Mouse (Mus musculus) frontal cortex, adult (tissue): Measurements from ENCODE around the gene Cfap58.

ENCODE experiments used
- ATAC-seq: cut with Nextera tagmentation; 2 replicates; pipeline ENCODE4 v1.9.2; 2017; ENCODE audit warnings: mild to moderate bottlenecking, moderate library complexity, mixed read lengths; ENCODE audit not compliant: low TSS enrichment

Cfap58 gene

DNA sequence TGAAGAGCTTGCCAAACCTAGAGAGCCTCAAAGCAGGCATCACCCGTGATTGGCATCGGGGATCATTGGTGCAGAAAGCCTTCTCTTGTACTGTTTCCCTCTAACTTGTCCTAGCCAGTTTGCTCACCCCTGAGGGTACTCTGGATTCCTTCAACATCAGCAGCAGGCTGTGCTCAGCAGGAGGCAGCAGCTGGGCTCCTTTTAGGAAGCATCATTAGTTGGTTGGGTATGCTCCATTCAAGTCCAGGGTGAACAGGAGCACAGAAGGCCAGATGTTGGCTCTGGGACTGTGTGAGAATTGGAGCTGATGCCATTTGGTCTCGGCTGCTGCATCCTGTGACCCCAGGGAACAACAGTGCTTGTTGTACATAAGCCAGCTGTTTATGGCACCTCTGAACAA, 142.2 kb downstream of the Cfap58 start:
- ATAC-seq, result no peak

DNA sequence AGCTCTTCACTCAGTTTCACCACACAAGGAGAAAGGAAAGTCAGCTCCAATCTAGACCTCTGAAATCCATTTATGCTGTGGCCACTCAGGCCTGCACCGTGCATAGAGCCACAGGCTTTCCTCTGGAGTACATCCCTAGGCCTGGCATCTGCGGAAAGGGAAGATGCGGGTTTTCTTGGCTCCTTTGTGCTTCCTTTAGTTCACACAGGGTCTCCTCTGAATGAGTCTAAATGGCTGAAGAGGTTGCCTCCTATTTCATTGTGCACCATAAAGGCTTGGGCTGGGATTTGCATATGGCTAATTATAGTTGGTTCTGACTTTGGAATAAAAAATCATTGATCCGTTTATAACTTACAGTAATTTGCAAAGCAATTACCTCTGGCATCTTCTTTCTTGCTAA, 144.0 kb downstream of the Cfap58 start:
- peak; percentile 20; the same call in 1 of the 2 replicates for ATAC-seq
